Mouse (Mus musculus) forebrain, embryonic 14.5 days (tissue): Measurements from ENCODE around the gene Igf2bp1. TPM values are rescaled to one million over a fixed set of nuclear protein-coding genes. Genes with fewer than 3 reads are reported as not detected.

Experiments
- ATAC-seq: fragments of 200-750 bp; cut with Nextera tagmentation; 2 replicates; pipeline ENCODE4 v1.8.0; 2017; ENCODE audit warnings: mild to moderate bottlenecking, moderate library complexity
- DNase-seq: peaks from one replicate; pipeline ENCODE4 v3.0.0-alpha.2; 2015; ENCODE audit warnings: low spot score
- H3K27ac ChIP-seq: fragments of 300-500 bp; sonication (generic); 2 replicates; pipeline ENCODE4 v1.5.1; 2014; ENCODE audit warnings: low read depth, mild to moderate bottlenecking, control low read depth, low read length, moderate library complexity
- H3K27me3 ChIP-seq: fragments of 300-500 bp; sonication (generic); replicated peaks from 2 replicates; pipeline ENCODE4 v1.6.1; 2014; ENCODE audit warnings: low read length, control low read depth, mixed read lengths; ENCODE audit not compliant: control insufficient read depth, insufficient read depth
- H3K36me3 ChIP-seq: fragments of 300-500 bp; sonication (generic); 2 replicates; pipeline ENCODE4 v1.6.1; 2014; ENCODE audit warnings: low read length, control low read depth; ENCODE audit not compliant: control insufficient read depth, insufficient read depth
- H3K4me1 ChIP-seq: fragments of 300-500 bp; sonication (generic); 2 replicates; pipeline ENCODE4 v1.6.1; 2014; ENCODE audit warnings: antibody characterized with exemption, low read length, control low read depth; ENCODE audit not compliant: control insufficient read depth, insufficient read depth
- H3K4me2 ChIP-seq: fragments of 300-500 bp; sonication (generic); 2 replicates; pipeline ENCODE4 v1.6.1; 2014; ENCODE audit warnings: mild to moderate bottlenecking, control low read depth, low read length
- H3K4me3 ChIP-seq: fragments of 300-500 bp; sonication (generic); 2 replicates; pipeline ENCODE4 v1.5.1; 2014; ENCODE audit warnings: low read depth, low read length, control low read depth
- H3K9ac ChIP-seq: fragments of 300-500 bp; sonication (generic); 2 replicates; pipeline ENCODE4 v1.6.1; 2014; ENCODE audit warnings: mild to moderate bottlenecking, low read length, control low read depth, moderate library complexity
- H3K9me3 ChIP-seq: fragments of 300-500 bp; sonication (generic); replicated peaks from 2 replicates; pipeline ENCODE4 v1.6.1; 2016; ENCODE audit warnings: low read length, control low read depth, mixed read lengths; ENCODE audit not compliant: control insufficient read depth
- WGBS: fragments of 180-500 bp; shearing (Covaris S2); extraction: QIAGEN DNeasy Blood & Tissue Kit; methylation state at CpG from one replicate; pipeline ENCODE4 v1.1.7; 2014; 5-methylcytosine and 5-hydroxymethylcytosine counted together
- polyA plus RNA-seq: library from polyadenylated mRNA; unstranded; fragments of >200 nt; fragmentation: Nextera tagmentation; extraction: Ambion mirVana; gene quantifications from 2 replicates; pipeline ENCODE4 v1.2.1, GENCODE M21; 2014

The Igf2bp1 gene
- polyA plus RNA-seq, 1 experiment from 2014 or later: 15.3 TPM

GRCm38 (mm10) chr11:95982475-95982874, 23.3 kb downstream of the Igf2bp1 start:
- ATAC-seq (no peak), DNase-seq (no peak)
- Histone ChIP-seq H3K27ac (no peak overlapping the region), H3K9me3 (no peaks in the 10 kb centered on the region), H3K4me3 (no peak overlapping the region), H3K36me3 (peaks cover 18% of the 10 kb centered on the region), H3K27me3 (no peaks in the 10 kb centered on the region), H3K9ac (no peak overlapping the region), H3K4me2 (no peak overlapping the region), H3K4me1 (no peaks in the 10 kb centered on the region)
- 8% methylated on average over 1 of the region's 1 CpGs for WGBS

DNA sequence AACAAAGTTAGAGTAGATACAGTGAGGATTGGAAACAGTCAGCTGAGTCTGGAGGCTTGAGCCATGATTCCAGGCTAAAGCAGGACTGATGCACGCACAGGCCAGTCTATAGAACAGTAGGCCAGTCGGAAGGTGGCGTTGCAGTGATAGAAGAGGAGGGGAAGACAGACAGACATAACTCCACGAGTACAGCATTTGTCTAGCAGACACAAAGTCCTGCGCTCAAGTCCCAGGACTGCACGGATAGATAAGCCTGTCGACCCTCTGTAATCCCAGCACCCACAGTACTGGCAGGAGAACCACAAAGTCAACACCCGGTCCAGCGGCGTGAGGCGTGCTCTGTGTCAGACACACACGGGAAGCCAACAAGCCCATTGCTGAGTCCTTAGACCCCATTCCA, 23.9 kb downstream of the Igf2bp1 start:
- H3K9me3 ChIP-seq: no peaks in the 10 kb centered on the region
- 89% methylated on average over 12 of the region's 12 CpGs for WGBS
- H3K4me2 ChIP-seq: no peak overlapping the region
- no peak overlapping the region for H3K9ac ChIP-seq
- no peak for DNase-seq
- no peaks in the 10 kb centered on the region for H3K4me1 ChIP-seq
- H3K27me3 ChIP-seq: no peaks in the 10 kb centered on the region
- peaks cover 24% of the 10 kb centered on the region for H3K36me3 ChIP-seq
- H3K27ac ChIP-seq: no peak overlapping the region
- no peak for ATAC-seq
- no peak overlapping the region for H3K4me3 ChIP-seq

- Histone ChIP-seq H3K4me2 (no peak overlapping the region), H3K27ac (no peak overlapping the region), H3K9me3 (no peaks in the 10 kb centered on the region), H3K4me3 (no peak overlapping the region), H3K4me1 (no peaks in the 10 kb centered on the region), H3K9ac (no peak overlapping the region), H3K36me3 (peaks cover 34% of the 10 kb centered on the region), H3K27me3 (no peaks in the 10 kb centered on the region)
- peak; percentile 44 for DNase-seq
- 60% methylated on average over 8 of the region's 8 CpGs for WGBS
- ATAC-seq: no peak
Measured at GRCm38 (mm10) chr11:95980762-95981418, 24.9 kb downstream of the Igf2bp1 start.

DNA sequence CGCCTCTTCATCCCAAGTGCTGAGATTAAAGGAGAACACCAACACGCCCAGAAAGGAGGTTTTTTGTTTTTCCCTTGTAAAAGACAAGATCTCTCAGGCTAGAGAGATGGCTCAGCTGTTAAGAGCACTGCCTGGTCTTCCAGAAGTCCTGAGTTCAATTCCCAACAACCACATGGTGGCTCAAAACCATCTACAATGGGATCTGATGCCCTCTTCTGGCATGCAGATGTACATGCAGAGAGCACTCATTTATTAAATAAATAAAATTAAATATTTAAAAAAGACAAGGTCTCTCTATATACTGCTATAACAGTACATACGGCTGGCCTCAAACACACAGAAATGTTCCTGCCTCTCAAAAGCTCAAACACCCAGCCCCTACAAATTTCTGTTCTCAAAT, 27.3 kb downstream of the Igf2bp1 start:
- no peaks in the 10 kb centered on the region for H3K27me3 ChIP-seq
- H3K27ac ChIP-seq: no peak overlapping the region
- DNase-seq (no peak), ATAC-seq (no peak)
- H3K36me3 ChIP-seq: peaks cover 55% of the 10 kb centered on the region
- no peak overlapping the region for H3K4me3 ChIP-seq
- no peak overlapping the region for H3K4me2 ChIP-seq
- H3K9ac ChIP-seq: no peak overlapping the region
- no peaks in the 10 kb centered on the region for H3K4me1 ChIP-seq
- no peaks in the 10 kb centered on the region for H3K9me3 ChIP-seq
- WGBS: 83% methylated on average over 3 of the region's 3 CpGs

- Histone ChIP-seq H3K36me3 (peaks cover 75% of the 10 kb centered on the region), H3K4me1 (no peaks in the 10 kb centered on the region), H3K27ac (no peak overlapping the region), H3K27me3 (no peaks in the 10 kb centered on the region), H3K9ac (no peak overlapping the region), H3K4me2 (no peak overlapping the region), H3K4me3 (no peak overlapping the region), H3K9me3 (no peaks in the 10 kb centered on the region)
- 89% methylated on average over 2 of the region's 2 CpGs for WGBS
- no peak for DNase-seq
- ATAC-seq: no peak
Measured at GRCm38 (mm10) chr11:95976290-95976689, 29.4 kb downstream of the Igf2bp1 start.

GRCm38 (mm10) chr11:95975694-95976093, 30.0 kb downstream of the Igf2bp1 start:
- 94% methylated on average over 5 of the region's 5 CpGs for WGBS
- H3K4me2 ChIP-seq: no peak overlapping the region
- H3K27me3 ChIP-seq: no peaks in the 10 kb centered on the region
- ATAC-seq (no peak), DNase-seq (no peak)
- H3K9ac ChIP-seq: no peak overlapping the region
- H3K9me3 ChIP-seq: no peaks in the 10 kb centered on the region
- no peaks in the 10 kb centered on the region for H3K4me1 ChIP-seq
- peaks cover 81% of the 10 kb centered on the region for H3K36me3 ChIP-seq
- no peak overlapping the region for H3K27ac ChIP-seq
- H3K4me3 ChIP-seq: no peak overlapping the region

DNA sequence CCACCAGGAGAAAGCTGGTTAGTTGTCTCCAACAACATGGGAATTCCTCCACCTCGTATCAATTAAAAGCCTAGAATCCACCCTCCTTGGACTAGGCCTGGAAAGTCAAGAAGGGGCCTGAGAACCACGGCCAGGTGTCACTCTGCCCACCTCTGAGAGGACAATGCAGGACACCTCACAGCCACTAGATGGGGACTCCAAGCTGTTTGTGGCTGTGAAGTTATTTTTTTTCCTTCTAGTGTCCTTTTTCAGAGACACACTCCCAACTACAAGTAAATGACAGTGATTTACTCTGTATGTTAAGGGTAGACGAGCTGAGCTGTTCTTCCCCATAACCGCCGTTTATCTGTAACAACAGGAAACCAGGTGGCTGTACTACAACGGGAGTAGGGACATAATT, 32.6 kb downstream of the Igf2bp1 start:
- Histone ChIP-seq H3K36me3 (peaks cover 95% of the 10 kb centered on the region), H3K4me1 (no peaks in the 10 kb centered on the region), H3K4me3 (no peak overlapping the region), H3K27me3 (no peaks in the 10 kb centered on the region), H3K27ac (no peak overlapping the region), H3K4me2 (no peak overlapping the region), H3K9me3 (no peaks in the 10 kb centered on the region), H3K9ac (no peak overlapping the region)
- ATAC-seq (no peak), DNase-seq (no peak)
- WGBS: 88% methylated on average over 6 of the region's 6 CpGs

GRCm38 (mm10) chr11:95963304-95963703, 42.4 kb downstream of the Igf2bp1 start:
- no peak overlapping the region for H3K9ac ChIP-seq
- peaks cover 83% of the 10 kb centered on the region for H3K36me3 ChIP-seq
- H3K27me3 ChIP-seq: no peaks in the 10 kb centered on the region
- 71% methylated on average over 7 of the region's 7 CpGs for WGBS
- ATAC-seq (no peak), DNase-seq (no peak)
- no peak overlapping the region for H3K27ac ChIP-seq
- H3K4me3 ChIP-seq: no peak overlapping the region
- H3K4me2 ChIP-seq: no peak overlapping the region
- H3K9me3 ChIP-seq: no peaks in the 10 kb centered on the region
- no peaks in the 10 kb centered on the region for H3K4me1 ChIP-seq

- WGBS: 56% methylated on average over 6 of the region's 6 CpGs
- Histone ChIP-seq H3K9me3 (no peaks in the 10 kb centered on the region), H3K9ac (no peak overlapping the region), H3K36me3 (peaks cover 42% of the 10 kb centered on the region), H3K4me3 (no peak overlapping the region), H3K27ac (no peak overlapping the region), H3K4me1 (no peaks in the 10 kb centered on the region), H3K4me2 (no peak overlapping the region), H3K27me3 (no peaks in the 10 kb centered on the region)
- no peak for DNase-seq
- no peak for ATAC-seq
Measured at GRCm38 (mm10) chr11:95959152-95959551, 46.6 kb downstream of the Igf2bp1 start.
